Mouse (Mus musculus) brain, embryonic 14.5 days (tissue): ENCODE results near the gene Cul5.

Source experiments
- CTCF ChIP-seq: fragments of 200-500 bp; IDR thresholded peaks from 2 replicates; pipeline ENCODE4 v1.5.1; 2012; ENCODE audit warnings: inconsistent platforms, mild to moderate bottlenecking, moderate library complexity, borderline replicate concordance; ENCODE audit not compliant: insufficient read depth, insufficient read length; ENCODE audit errors: extremely low read depth
- POLR2A ChIP-seq: fragments of 200-500 bp; IDR thresholded peaks from 2 replicates; pipeline ENCODE4 v1.6.1; 2012; ENCODE audit warnings: mild to moderate bottlenecking, inconsistent platforms, borderline replicate concordance; ENCODE audit not compliant: poor library complexity, insufficient read depth, insufficient read length, severe bottlenecking; ENCODE audit errors: extremely low read depth

DNA sequence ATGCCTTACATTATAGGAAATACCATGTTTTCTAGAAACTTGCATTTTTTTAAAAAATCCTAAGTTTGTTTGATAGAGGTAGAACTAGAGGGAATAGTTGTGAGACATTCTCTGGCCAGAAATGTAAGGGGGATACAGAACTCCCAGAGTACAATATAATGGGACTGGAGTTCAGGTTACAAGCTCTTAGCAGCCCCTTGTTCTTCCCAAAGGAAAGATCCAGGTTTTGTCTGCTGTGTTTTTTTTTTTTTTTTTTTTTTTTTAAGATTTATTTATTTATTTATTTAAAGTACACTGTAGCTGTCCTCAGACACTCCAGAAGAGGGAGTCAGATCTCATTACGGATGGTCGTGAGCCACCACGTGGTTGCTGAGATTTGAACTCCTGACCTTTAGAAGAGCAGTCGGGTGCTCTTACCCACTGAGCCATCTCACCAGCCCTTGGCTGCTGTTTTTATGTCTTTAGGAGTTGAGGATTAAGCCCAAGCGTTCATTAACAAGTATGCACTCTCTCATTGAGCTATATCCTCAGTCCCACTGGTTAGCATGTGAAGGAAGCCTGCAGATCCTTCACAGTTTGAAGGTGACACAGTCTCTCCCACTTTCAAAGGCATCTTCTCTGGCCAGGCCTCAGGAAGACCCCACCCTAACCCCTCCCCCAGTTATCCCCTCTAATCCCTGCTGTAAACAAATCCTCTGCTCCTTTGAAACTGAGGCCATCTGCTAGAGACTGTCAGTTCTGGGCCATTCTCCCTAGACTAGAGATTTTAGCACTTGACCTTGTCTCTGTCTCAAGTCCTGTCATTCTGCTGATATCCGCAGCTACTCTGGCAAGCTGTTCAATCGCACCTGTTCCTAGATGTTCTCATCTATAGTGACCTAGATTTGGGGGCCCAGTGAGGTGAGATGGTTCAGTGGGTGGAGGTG is 22.2 kb upstream of the Cul5 start:
- TF ChIP-seq CTCF (no peak), POLR2A (no peak)
